Mouse (Mus musculus) megakaryocyte, embryonic 14.5 days (primary cell): ENCODE results near the gene Gse1.

Experiments
- FLI1 ChIP-seq: IDR thresholded peaks from 2 replicates; pipeline ENCODE4 v1.6.1; 2012; ENCODE audit warnings: low read length, inconsistent platforms, mixed read lengths
- GATA1 ChIP-seq: IDR thresholded peaks from 3 replicates; pipeline ENCODE4 v1.6.1; 2012; ENCODE audit warnings: mixed read lengths, low read length, inconsistent platforms, borderline replicate concordance

DNA sequence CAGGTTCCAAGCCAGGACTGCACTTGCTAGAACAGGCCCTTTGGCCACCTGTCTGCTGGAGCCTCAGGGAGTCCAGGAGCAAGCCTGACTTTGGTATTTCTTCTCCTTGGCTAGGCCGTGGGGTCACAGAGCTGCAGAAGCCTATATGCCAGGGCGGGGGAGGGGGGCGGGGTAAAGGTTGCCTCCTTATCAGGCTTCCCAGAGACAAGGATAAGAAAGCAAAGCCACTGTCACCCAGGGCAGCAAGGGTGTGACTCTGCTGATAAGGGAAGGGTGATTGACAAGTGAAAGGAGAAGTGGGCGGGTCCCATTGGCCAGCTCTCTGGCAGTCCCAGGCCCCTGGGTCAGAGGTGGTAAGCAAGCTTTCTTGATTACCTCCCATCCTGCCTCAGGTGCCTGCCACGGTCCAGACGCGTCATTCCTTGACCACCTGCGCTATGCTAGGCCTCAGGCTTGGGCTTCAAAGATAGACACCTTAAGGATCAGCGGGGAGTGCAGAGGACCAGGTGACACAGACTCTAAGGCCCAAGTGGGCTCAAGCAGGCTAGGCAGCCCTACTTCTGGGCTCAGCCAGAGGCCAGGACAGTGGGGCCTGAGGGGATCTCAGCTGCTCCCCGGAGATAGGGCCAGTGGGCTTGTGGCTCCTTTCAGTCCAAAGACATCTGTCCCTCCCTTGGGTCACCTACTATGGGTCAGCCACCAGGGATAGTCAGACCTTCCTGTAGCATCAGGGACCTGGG, 247.4 kb downstream of the Gse1 start:
- TF ChIP-seq FLI1 (no peak), GATA1 (no peak)
